10 mouse cellular contexts compared by ENCODE assay signal in genomic region chr13:63724843-63725582, GRCm38 (mm10).
A peak's percentile ranks its signal among the peaks of the same experiment; 100 is the strongest.
DNase-seq lines count a peak whose midpoint lies in the region; ATAC-seq and TF ChIP-seq lines count a peak whose summit lies in the region.
"Had no signal": no experiment of that assay in that cellular context is flagged by ENCODE, and none has a peak within 500 bp of the region (broad histone marks: within the 10 kb centered on the region; RNA-seq: fewer than 3 reads in every experiment).

No protein-coding gene starts in this region.

- no peaks in the 10 kb centered on the region for H3K36me3 ChIP-seq in midbrain, postnatal 0 days (ENCODE audit: insufficient read depth, low read length)
- H3K36me3 ChIP-seq in midbrain, embryonic 11.5 days (ENCODE audit: control insufficient read depth, insufficient read depth, low read length) = no peaks in the 10 kb centered on the region
- H3K36me3 ChIP-seq: midbrain, embryonic 13.5 days had no signal

- H3K9me3 ChIP-seq in midbrain, postnatal 0 days (ENCODE audit: low read length) = no peaks in the 10 kb centered on the region
- H3K9me3 ChIP-seq in midbrain, embryonic 11.5 days (ENCODE audit: control insufficient read depth, low read length) = no peaks in the 10 kb centered on the region
- H3K9me3 ChIP-seq: midbrain, embryonic 13.5 days had no signal

- 69% methylated on average over 2 of the region's 2 CpGs for WGBS in midbrain, postnatal 0 days
- 75% methylated on average over 2 of the region's 2 CpGs for WGBS in midbrain, embryonic 11.5 days

- peak; percentile 30 to 49 for DNase-seq in heart, postnatal 10 days
- DNase-seq in heart, adult 8-10 months (ENCODE audit: low spot score) = no peak
- DNase-seq in midbrain, postnatal 0 days (ENCODE audit: low spot score) = peak; percentile 41
- no peak for DNase-seq in midbrain, embryonic 11.5 days (ENCODE audit: low spot score, missing footprints)
- DNase-seq in lung, postnatal 10 days = peak; percentile 68
- DNase-seq in gastrocnemius, postnatal 14 days = no peak
- DNase-seq in left cerebral cortex, adult 11 months (ENCODE audit: low spot score) = no peak
- DNase-seq: gastrocnemius, adult 2 months had no signal

- no peak overlapping the region for H3K9ac ChIP-seq in midbrain, postnatal 0 days (replicated peaks; ENCODE audit: low read length, poor library complexity, severe bottlenecking)
- H3K9ac ChIP-seq in midbrain, embryonic 11.5 days (ENCODE audit: low read length) = no peak overlapping the region
- H3K9ac ChIP-seq: midbrain, embryonic 13.5 days had no signal

- H3K4me2 ChIP-seq in midbrain, postnatal 0 days (ENCODE audit: low read depth, low read length, poor library complexity, severe bottlenecking) = no peak overlapping the region
- no peak overlapping the region for H3K4me2 ChIP-seq in midbrain, embryonic 11.5 days
- H3K4me2 ChIP-seq: midbrain, embryonic 13.5 days had no signal

- no peak for ATAC-seq in midbrain, postnatal 0 days (ENCODE audit: low FRiP score)
- no peak for ATAC-seq in midbrain, embryonic 11.5 days (ENCODE audit: low FRiP score)
- no peak for ATAC-seq in granulocyte monocyte progenitor cell, adult 5-6 weeks (replicated peaks; ENCODE audit: poor library complexity, severe bottlenecking)
- ATAC-seq: midbrain, embryonic 13.5 days had no signal

- H3K4me1 ChIP-seq in midbrain, postnatal 0 days (ENCODE audit: insufficient read depth, low read length) = no peaks in the 10 kb centered on the region
- peaks cover 12% of the 10 kb centered on the region for H3K4me1 ChIP-seq in midbrain, embryonic 11.5 days (ENCODE audit: control insufficient read depth, insufficient read depth, low read length)

- intact Hi-C loops in heart, postnatal 10 days (cut with DNase I) = no loop called here
- intact Hi-C loops in gastrocnemius, postnatal 14 days (cut with DNase I; ENCODE audit: low total_unique reads) = no loop called here

- no peak for TF ChIP-seq CTCF in midbrain, postnatal 0 days (IDR thresholded peaks at IDR 0.05)

- H3K27ac ChIP-seq in midbrain, postnatal 0 days (ENCODE audit: low read depth, low read length) = no peak overlapping the region
- H3K27ac ChIP-seq in midbrain, embryonic 11.5 days (ENCODE audit: low read depth, low read length) = no peak overlapping the region
- H3K27ac ChIP-seq: gastrocnemius, adult 2 months; midbrain, embryonic 13.5 days had no signal

- H3K4me3 ChIP-seq in midbrain, postnatal 0 days (ENCODE audit: low read depth, low read length) = no peak overlapping the region
- H3K4me3 ChIP-seq in midbrain, embryonic 11.5 days (ENCODE audit: low read depth, low read length) = no peak overlapping the region
- H3K4me3 ChIP-seq: gastrocnemius, adult 2 months; midbrain, embryonic 13.5 days had no signal

- no peaks in the 10 kb centered on the region for H3K27me3 ChIP-seq in midbrain, postnatal 0 days (ENCODE audit: insufficient read depth, low read length)
- H3K27me3 ChIP-seq in midbrain, embryonic 11.5 days (ENCODE audit: control insufficient read depth, insufficient read depth, low read length) = no peaks in the 10 kb centered on the region

Comparison
In these comparisons a context has a peak if more than half of its experiments do, and no peak if none do; other contexts are left out.
1. DNase-seq: peak in heart, postnatal 10 days (2 of 2), midbrain, postnatal 0 days (single experiment) and lung, postnatal 10 days (single experiment); none in heart, adult 8-10 months (single experiment), midbrain, embryonic 11.5 days (single experiment), gastrocnemius, postnatal 14 days (single experiment) and left cerebral cortex, adult 11 months (single experiment).